Mouse (Mus musculus) adrenal gland, postnatal 4 days (tissue): ENCODE results near the gene Tnfrsf12a. TPM values are rescaled to one million over a fixed set of nuclear protein-coding genes. Genes with fewer than 3 reads are reported as not detected.

Source experiments
- DNase-seq, 2 experiments: peaks; one replicate each; pipeline ENCODE4 v3.0.0; 2021 to 2022; ENCODE audit warnings: low spot score in 2 of 2, mixed read lengths in 2 of 2
- total RNA-seq, 2 experiments: library from RNA; stranded (reverse); gene quantifications; 2 replicates each; pipeline ENCODE4 v1.2.3; 2021

The Tnfrsf12a gene
- total RNA-seq, 2 experiments from 2014 or later = 53.2 to 53.8 TPM

GRCm38 (mm10) chr17:23682092-23682491 lies 4.8 kb upstream of the Tnfrsf12a start:
- DNase-seq = no peak

GRCm38 (mm10) chr17:23681086-23681485 lies 3.8 kb upstream of the Tnfrsf12a start:
- DNase-seq = no peak

DNA sequence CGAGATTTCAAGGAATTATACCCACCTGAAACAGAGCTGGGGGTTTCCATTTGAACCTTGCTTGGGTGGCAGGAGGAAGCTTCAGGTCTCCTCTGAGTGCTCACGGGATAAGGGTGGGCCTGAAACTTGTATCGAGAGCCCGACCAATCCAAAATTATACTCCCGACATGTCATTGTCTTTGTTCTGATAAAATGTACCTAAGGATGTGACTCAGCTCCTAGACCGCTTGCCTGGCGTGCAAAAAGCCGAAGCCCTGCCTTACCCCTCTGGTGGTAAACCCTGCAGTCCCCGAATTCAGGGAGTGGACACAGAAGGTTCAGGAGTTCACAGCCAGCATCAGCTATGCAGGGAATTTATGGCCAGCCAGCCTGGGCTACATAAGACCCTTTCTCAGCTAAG lies 3.1 kb upstream of the Tnfrsf12a start:
- DNase-seq = no peak

DNA sequence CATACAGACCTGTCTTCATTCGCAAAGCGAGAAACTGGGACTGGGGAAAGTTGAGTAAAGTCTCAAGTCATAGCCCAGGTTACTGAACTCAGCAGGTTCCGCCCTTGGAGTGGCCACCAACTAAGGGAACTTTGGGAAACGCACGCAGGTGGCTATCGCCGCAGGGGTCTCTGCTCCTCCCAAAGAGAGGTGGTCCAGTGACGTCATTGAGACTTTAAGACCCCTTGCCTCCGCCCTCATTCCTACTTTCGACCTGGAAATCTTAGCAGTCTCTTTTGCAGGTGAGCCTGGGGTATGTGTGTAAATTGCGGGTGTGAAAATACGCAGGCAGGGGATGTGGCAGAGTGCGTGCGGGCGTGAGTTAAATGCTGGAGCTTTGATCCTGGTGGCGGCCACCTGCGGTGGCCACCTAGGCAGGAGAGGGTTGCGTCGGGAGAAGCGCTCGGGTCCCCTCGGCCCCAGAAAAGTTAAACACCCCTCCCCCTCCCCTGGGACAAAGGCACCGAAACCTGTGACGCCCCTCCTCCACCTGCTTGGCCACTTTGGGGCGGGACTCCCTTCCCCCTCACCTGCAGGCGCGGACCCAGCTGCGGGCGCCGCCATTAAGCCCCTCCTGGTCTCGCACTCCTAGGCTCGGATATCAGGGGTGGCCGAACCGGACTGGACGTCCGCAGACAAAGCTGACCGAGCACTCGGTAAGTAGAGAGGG lies 2.0 kb upstream of the Tnfrsf12a start, which contains the start of gene Cldn6:
Gene Cldn6, plus strand, starts transcription at position 123 of the 709 bp plus-strand sequence.
- DNase-seq = no peak

- DNase-seq = peak; percentile 37 to 57
Observed at GRCm38 (mm10) chr17:23676473-23677031, 716 bp downstream of the Tnfrsf12a start.

GRCm38 (mm10) chr17:23675564-23676281 lies 1.5 kb downstream of the Tnfrsf12a start:
- DNase-seq = peak in 1 of 2 experiments; percentile 54

- DNase-seq = peak in 1 of 2 experiments; percentile 37
Observed at GRCm38 (mm10) chr17:23675127-23675526, 2.1 kb downstream of the Tnfrsf12a start.

GRCm38 (mm10) chr17:23674271-23674952 lies 2.9 kb downstream of the Tnfrsf12a start:
- DNase-seq = no peak

GRCm38 (mm10) chr17:23673424-23674073 lies 3.7 kb downstream of the Tnfrsf12a start, which contains the start of the genes Hcfc1r1 and Thoc6:
TSS of gene Hcfc1r1 (plus strand) at chr17:23673596.
TSS of gene Thoc6 (minus strand) at chr17:23673882.
- DNase-seq = peak; percentile 72 to 82

DNA sequence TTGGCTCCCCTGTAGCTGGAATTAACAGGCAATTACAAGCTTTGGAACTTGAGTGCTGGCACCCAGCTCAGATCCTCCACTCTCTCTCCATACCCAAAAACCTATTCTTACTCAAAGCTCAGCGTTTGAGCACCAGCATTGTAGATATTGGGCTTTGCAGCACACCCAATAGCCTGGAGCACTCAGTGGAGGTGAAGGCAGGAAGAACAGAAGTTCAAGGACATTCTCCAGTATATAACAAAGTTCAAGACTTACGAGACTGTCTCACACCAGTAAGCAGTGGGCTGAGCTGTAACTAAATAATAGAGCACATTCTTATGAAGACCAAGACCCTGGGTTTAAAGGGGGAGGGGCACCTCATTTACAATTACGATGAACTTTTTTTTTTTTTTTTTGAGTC lies 4.5 kb downstream of the Tnfrsf12a start:
- no peak for DNase-seq

DNA sequence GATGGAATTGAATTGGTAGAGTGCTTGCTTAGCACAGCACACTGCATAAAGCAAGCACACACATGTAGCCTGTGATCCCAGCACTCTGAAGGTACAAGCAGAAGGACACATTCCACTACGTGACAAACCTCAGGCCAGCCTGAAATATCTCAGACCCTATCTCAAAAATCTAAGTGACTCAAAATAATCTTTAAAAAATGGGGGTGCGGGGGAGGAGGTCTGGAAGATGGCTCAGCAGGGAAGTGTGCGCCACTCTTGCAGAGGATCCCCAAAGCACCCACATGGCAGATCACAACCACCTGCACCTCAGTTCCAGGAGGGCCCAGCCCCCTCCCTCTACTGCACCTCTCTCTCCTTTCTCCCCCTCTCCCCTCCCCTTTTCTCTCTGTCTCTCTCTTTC lies 5.7 kb downstream of the Tnfrsf12a start:
- no peak for DNase-seq

DNA sequence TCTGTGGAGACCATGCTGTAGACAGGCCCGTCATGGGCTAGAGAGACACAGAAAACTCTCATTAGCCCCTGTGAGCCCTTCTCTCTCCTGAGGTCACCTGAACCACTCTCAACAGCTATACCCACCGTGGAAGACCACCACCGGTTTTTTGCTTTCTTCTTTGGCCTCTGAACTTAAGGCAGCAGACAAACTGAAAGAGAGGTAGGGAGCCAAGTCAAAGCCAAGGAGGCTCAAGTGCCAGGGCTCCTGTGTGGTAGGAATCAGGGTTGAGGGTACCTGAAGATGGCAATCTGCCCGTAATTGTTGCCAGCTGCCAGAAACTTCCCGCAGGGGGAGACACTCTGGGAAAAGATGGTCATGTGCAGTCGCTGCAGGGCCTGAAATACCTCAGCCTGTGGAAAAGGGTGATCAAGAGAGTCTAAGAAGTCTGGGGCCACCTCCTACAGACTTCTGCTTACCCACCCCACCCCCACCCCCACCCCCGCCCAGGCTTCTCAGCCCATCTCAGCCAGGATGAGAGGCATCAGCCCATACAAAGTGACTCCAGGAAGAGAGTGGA lies 6.7 kb downstream of the Tnfrsf12a start:
- DNase-seq = no peak

DNA sequence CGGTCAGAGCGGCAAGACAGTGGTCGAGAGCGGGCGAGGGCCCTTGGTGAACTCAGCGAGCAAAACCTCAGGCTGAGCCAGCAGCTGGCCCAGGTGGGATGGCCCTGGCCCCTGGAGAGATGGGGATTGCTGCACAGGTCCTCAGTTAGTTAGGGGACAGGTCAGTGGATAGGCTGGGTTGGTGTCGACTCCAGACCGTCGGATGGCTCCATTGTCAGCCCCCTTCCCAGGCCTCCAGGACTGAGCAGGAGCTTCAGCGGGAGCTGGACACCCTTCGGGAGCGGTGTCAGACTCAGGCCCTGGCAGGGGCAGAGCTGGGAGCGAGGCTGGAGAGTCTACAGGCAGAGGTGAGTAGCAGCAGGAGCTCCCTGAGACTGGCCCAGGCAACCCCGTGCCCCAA lies 11.8 kb downstream of the Tnfrsf12a start:
- DNase-seq = no peak

DNA sequence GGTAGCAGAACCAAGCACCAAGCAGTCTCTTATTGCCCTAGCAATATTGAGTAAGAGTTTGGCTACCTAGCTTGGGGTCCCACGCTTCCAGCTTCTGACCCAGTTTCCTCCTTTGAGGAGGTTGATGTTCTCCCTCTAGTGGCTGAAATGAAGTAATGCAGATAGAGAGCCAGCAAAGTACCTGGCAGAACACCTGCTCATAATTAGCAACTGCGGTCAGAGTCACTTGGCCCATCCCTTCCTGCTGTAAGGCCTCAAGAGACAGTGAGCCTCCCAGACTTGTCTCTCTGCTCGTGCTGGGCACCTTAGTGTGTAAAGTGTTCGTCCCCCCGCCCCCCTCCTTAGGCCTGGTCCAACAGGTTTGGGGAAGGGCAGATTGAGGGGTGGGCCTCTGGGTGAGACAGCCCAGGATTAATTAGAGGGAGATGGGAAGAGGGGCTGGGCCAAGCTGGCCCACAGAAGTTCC lies 12.7 kb downstream of the Tnfrsf12a start:
- DNase-seq = no peak

- no peak for DNase-seq
Observed at GRCm38 (mm10) chr17:23661526-23661925, 15.7 kb downstream of the Tnfrsf12a start.

DNA sequence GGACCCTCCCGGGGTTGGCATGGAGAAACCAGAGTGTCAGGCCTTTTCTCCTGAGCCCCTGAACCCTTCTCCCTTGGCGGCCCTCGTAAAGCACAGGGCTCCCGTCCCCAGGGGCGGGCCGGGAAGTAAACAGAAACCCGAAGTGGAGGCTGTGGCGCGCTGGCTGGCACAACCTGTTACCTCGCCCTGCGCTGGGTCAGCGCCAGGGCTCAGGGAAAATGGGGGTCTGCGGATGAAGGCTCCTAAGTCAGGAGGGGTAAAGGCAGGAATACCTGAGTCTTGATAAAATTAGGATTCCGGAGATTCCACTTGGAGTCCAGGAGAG lies 16.4 kb downstream of the Tnfrsf12a start:
- no peak for DNase-seq

- DNase-seq = no peak
Observed at GRCm38 (mm10) chr17:23660117-23660875, 17.0 kb downstream of the Tnfrsf12a start, which contains the start of gene Bicdl2. TSS of gene Bicdl2 (plus strand) at chr17:23660506.

- DNase-seq = no peak
Observed at GRCm38 (mm10) chr17:23658450-23658849, 18.8 kb downstream of the Tnfrsf12a start.

- DNase-seq = no peak
Observed at GRCm38 (mm10) chr17:23654410-23654809, 22.9 kb downstream of the Tnfrsf12a start.

DNA sequence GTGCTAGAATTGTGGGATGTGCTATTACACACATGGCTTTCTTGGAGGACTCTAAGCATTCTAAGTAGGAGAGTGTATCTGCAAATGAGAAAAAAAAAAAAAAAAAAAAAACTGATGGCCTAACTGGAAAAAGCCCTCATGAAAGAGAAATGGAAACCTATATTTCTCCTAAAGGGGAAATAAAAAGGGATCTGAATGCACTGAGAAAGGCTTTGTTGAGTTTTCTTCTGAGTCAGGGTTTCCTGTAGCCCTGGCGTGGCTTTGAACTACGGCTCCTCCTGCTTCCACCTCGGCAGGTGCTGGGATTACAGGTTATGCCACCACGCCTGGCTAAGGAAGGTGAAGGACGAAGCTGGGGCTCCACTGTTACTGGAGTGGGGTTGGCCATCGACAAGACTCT lies 23.3 kb downstream of the Tnfrsf12a start:
- no peak for DNase-seq
